Mouse (Mus musculus): Measurements from ENCODE around the gene Gm12166. TPM values are rescaled to one million over a fixed set of nuclear protein-coding genes. Genes with fewer than 3 reads are reported as not detected.

Gm12166 gene
- 1 to 10 TPM in 1 of 2 experiments, under 1 TPM in 1; 0.92 to 3.5 TPM for total RNA-seq (2021)
- polyA plus RNA-seq (2012; rRNA removed): 7.5 and 14.5 TPM in 2 replicates
- long read RNA-seq, partial matches to known transcripts: 0 of 2 reads
- long read RNA-seq, other reads (novel, unspliced or antisense): 0 of 2 reads

GRCm38 (mm10) chr11:46052105-46052659, at the start of gene Gm12166:
Gene Gm12166 (minus strand): TSS chr11:46052321.
- peak; percentile 68 for DNase-seq

- DNase-seq: no peak
These were observed 44.9 kb upstream of the Gm12166 start for GRCm38 (mm10) chr11:46097062-46097461.

GRCm38 (mm10) chr11:46096265-46096649, 44.1 kb upstream of the Gm12166 start:
- DNase-seq: no peak

GRCm38 (mm10) chr11:46095477-46096264, 43.5 kb upstream of the Gm12166 start:
- DNase-seq: peak; percentile 36

- DNase-seq: no peak
These were observed 40.0 kb upstream of the Gm12166 start for GRCm38 (mm10) chr11:46092121-46092520.

- DNase-seq: no peak
These were observed 39.0 kb upstream of the Gm12166 start for GRCm38 (mm10) chr11:46090951-46091667.

GRCm38 (mm10) chr11:46090036-46090725, 38.1 kb upstream of the Gm12166 start:
- no peak for DNase-seq

- DNase-seq: no peak
These were observed 37.1 kb upstream of the Gm12166 start for GRCm38 (mm10) chr11:46089081-46089713.

GRCm38 (mm10) chr11:46086446-46086845, 34.3 kb upstream of the Gm12166 start:
- no peak for DNase-seq

- peak; percentile 84 for DNase-seq
These were observed 33.5 kb upstream of the Gm12166 start for GRCm38 (mm10) chr11:46085398-46086163.

GRCm38 (mm10) chr11:46084568-46084967, 32.4 kb upstream of the Gm12166 start:
- peak; percentile 60 for DNase-seq

GRCm38 (mm10) chr11:46083835-46084444, 31.8 kb upstream of the Gm12166 start:
- no peak for DNase-seq

GRCm38 (mm10) chr11:46083405-46083804, 31.3 kb upstream of the Gm12166 start:
- no peak for DNase-seq

GRCm38 (mm10) chr11:46081075-46081474, 29.0 kb upstream of the Gm12166 start:
- no peak for DNase-seq

GRCm38 (mm10) chr11:46077732-46078375, 25.7 kb upstream of the Gm12166 start:
- peak; percentile 50 for DNase-seq

GRCm38 (mm10) chr11:46077304-46077703, 25.2 kb upstream of the Gm12166 start:
- no peak for DNase-seq

GRCm38 (mm10) chr11:46076442-46077158, 24.5 kb upstream of the Gm12166 start:
- no peak for DNase-seq

GRCm38 (mm10) chr11:46075507-46075906, 23.4 kb upstream of the Gm12166 start:
- no peak for DNase-seq
